Mouse (Mus musculus): ENCODE results near the gene Ccdc91. TPM values are rescaled to one million over a fixed set of nuclear protein-coding genes. Genes with fewer than 3 reads are reported as not detected.

Ccdc91 gene
- polyA plus RNA-seq, 1 experiment from 2014 or later: 25.1 TPM

DNA sequence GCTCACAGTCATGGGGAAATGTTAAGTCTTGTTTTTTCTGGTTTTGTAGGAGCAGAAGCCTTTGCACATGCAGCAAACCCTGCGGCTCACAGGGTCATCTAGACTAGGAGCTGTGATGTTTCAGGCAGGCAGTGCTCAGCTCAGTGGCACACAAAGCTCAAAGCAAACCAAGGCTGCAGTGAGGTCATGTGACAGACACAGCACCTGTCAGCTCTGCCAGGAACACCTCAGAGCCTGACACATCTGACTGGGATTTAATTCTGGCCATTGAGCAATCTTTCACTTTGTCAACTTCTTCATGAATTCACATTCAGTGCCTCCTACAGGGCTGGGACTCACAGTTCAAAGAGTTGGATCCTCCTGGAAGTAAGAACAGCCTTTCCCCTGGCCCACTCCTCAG is 185.1 kb downstream of the Ccdc91 start:
- 82% methylated on average over 1 of the region's 1 CpGs for WGBS

GRCm38 (mm10) chr6:147661841-147662240 is 186.2 kb downstream of the Ccdc91 start:
- no peaks in the 10 kb centered on the region for H3K9me3 ChIP-seq
- 60% methylated on average over 4 of the region's 4 CpGs for WGBS
- H3K27me3 ChIP-seq: 0 out of 2 replicates have a peak, but pooled peaks cover 4% of the 10 kb centered on the region
- no peaks in the 10 kb centered on the region for H3K36me3 ChIP-seq
- no peak overlapping the region for H3K4me3 ChIP-seq
- ATAC-seq (ENCODE audit: insufficient number of reproducible peaks, low FRiP score, low TSS enrichment, low read depth): no peak
- no peak overlapping the region for H3K9ac ChIP-seq
- no peak overlapping the region for H3K4me2 ChIP-seq
- no peaks in the 10 kb centered on the region for H3K4me1 ChIP-seq
- H3K27ac ChIP-seq: no peak overlapping the region

More for the DNA sequence above, 185.1 kb downstream of the Ccdc91 start:
- Histone ChIP-seq H3K4me2 (no peak overlapping the region), H3K9ac (no peak overlapping the region), H3K4me1 (no peaks in the 10 kb centered on the region), H3K27me3 (0 out of 2 replicates have a peak, but pooled peaks cover 4% of the 10 kb centered on the region), H3K4me3 (no peak overlapping the region), H3K9me3 (no peaks in the 10 kb centered on the region), H3K36me3 (no peaks in the 10 kb centered on the region), H3K27ac (no peak overlapping the region)
- ATAC-seq (ENCODE audit: insufficient number of reproducible peaks, low FRiP score, low TSS enrichment, low read depth): no peak

GRCm38 (mm10) chr6:147662610-147663009 is 187.0 kb downstream of the Ccdc91 start:
- ATAC-seq (ENCODE audit: insufficient number of reproducible peaks, low FRiP score, low TSS enrichment, low read depth): no peak
- WGBS: 60% methylated on average over 2 of the region's 2 CpGs

GRCm38 (mm10) chr6:147664339-147664738 is 188.7 kb downstream of the Ccdc91 start:
- Histone ChIP-seq H3K4me2 (no peak overlapping the region), H3K4me3 (no peak overlapping the region), H3K9me3 (no peaks in the 10 kb centered on the region), H3K27me3 (0 out of 2 replicates have a peak, but pooled peaks cover 4% of the 10 kb centered on the region), H3K27ac (no peak overlapping the region), H3K36me3 (no peaks in the 10 kb centered on the region), H3K9ac (no peak overlapping the region), H3K4me1 (no peaks in the 10 kb centered on the region)
- no peak for ATAC-seq (ENCODE audit: insufficient number of reproducible peaks, low FRiP score, low TSS enrichment, low read depth)
- 45% methylated on average over 3 of the region's 3 CpGs for WGBS

More at GRCm38 (mm10) chr6:147662610-147663009, 187.0 kb downstream of the Ccdc91 start:
- no peaks in the 10 kb centered on the region for H3K4me1 ChIP-seq
- H3K36me3 ChIP-seq: no peaks in the 10 kb centered on the region
- H3K9ac ChIP-seq: no peak overlapping the region
- H3K9me3 ChIP-seq: no peaks in the 10 kb centered on the region
- H3K27ac ChIP-seq: no peak overlapping the region
- no peak overlapping the region for H3K4me3 ChIP-seq
- 0 out of 2 replicates have a peak, but pooled peaks cover 4% of the 10 kb centered on the region for H3K27me3 ChIP-seq
- no peak overlapping the region for H3K4me2 ChIP-seq

GRCm38 (mm10) chr6:147671366-147671765 is 195.7 kb downstream of the Ccdc91 start:
- Histone ChIP-seq H3K9ac (no peak overlapping the region), H3K4me1 (0 out of 2 replicates have a peak, but pooled peaks cover 6% of the 10 kb centered on the region), H3K9me3 (no peaks in the 10 kb centered on the region), H3K4me3 (no peak overlapping the region), H3K27me3 (0 out of 2 replicates have a peak, but pooled peaks cover 3% of the 10 kb centered on the region), H3K27ac (no peak overlapping the region), H3K36me3 (no peaks in the 10 kb centered on the region), H3K4me2 (no peak overlapping the region)
- WGBS: 93% methylated on average over 1 of the region's 1 CpGs
- ATAC-seq (ENCODE audit: insufficient number of reproducible peaks, low FRiP score, low TSS enrichment, low read depth): no peak

DNA sequence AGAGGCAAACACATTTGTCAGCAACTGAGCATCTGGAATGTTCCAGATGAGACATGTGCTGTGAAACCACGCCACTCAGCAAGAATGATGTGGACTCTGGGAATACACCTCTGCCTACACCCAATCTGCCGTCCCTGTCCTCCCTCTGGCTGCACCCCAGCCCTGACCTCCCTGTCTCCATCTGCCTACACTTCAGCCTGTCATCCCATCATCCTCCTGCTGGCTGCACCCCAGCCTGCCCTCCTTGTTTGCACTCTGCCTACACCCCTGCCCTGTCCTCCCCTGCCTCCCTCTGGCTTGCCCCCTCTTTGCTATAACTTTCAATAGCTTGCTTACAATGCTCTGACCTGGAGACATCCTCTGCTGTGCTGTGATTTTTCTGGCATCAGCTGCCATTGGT is 196.9 kb downstream of the Ccdc91 start:
- H3K9ac ChIP-seq: no peak overlapping the region
- no peak for ATAC-seq (ENCODE audit: insufficient number of reproducible peaks, low FRiP score, low TSS enrichment, low read depth)
- no peak overlapping the region for H3K4me2 ChIP-seq
- no peaks in the 10 kb centered on the region for H3K9me3 ChIP-seq
- H3K36me3 ChIP-seq: no peaks in the 10 kb centered on the region
- 0 out of 2 replicates have a peak, but pooled peaks cover 6% of the 10 kb centered on the region for H3K4me1 ChIP-seq
- 50% methylated on average over 2 of the region's 2 CpGs for WGBS
- peaks cover 9% of the 10 kb centered on the region; the same call in 1 of the 2 replicates for H3K27me3 ChIP-seq
- no peak overlapping the region for H3K27ac ChIP-seq
- H3K4me3 ChIP-seq: no peak overlapping the region

GRCm38 (mm10) chr6:147675022-147675733 is 199.6 kb downstream of the Ccdc91 start:
- Histone ChIP-seq H3K9ac (no peak overlapping the region), H3K4me2 (no peak overlapping the region), H3K27ac (no peak overlapping the region), H3K4me3 (no peak overlapping the region), H3K27me3 (peaks cover 22% of the 10 kb centered on the region; the same call in 1 of the 2 replicates), H3K36me3 (no peaks in the 10 kb centered on the region), H3K9me3 (no peaks in the 10 kb centered on the region), H3K4me1 (0 out of 2 replicates have a peak, but pooled peaks cover 6% of the 10 kb centered on the region)
- ATAC-seq (ENCODE audit: insufficient number of reproducible peaks, low FRiP score, low TSS enrichment, low read depth): 0 out of 2 replicates have a peak, but pooled peaks have one; percentile 48
- 41% methylated on average over 7 of the region's 7 CpGs for WGBS

GRCm38 (mm10) chr6:147676214-147676613 is 200.6 kb downstream of the Ccdc91 start:
- Histone ChIP-seq H3K9me3 (no peaks in the 10 kb centered on the region), H3K9ac (no peak overlapping the region), H3K4me1 (0 out of 2 replicates have a peak, but pooled peaks cover 6% of the 10 kb centered on the region), H3K4me2 (no peak overlapping the region), H3K27me3 (peaks cover 19% of the 10 kb centered on the region; the same call in 1 of the 2 replicates), H3K36me3 (no peaks in the 10 kb centered on the region), H3K4me3 (no peak overlapping the region), H3K27ac (no peak overlapping the region)
- WGBS: 89% methylated on average over 1 of the region's 1 CpGs
- no peak for ATAC-seq (ENCODE audit: insufficient number of reproducible peaks, low FRiP score, low TSS enrichment, low read depth)

Other genes with a start within 250 kb of the Ccdc91 start
- gene Pthlh, start 211.6 kb upstream of the Ccdc91 start, polyA plus RNA-seq (2015; fragmentation: Nextera tagmentation; extraction: Ambion mirVana): 9.7 and 11.4 TPM in 2 replicates

Measured in limb, embryonic 15.5 days (tissue).